Mouse (Mus musculus): ENCODE results near the gene Pik3cb. TPM values are rescaled to one million over a fixed set of nuclear protein-coding genes. Genes with fewer than 3 reads are reported as not detected.

Pik3cb gene
- polyA plus RNA-seq, 1 experiment from 2014 or later, result 0.51 TPM

- Histone ChIP-seq H3K27ac (replicated peaks; ENCODE audit: low read depth, low read length) (no peak overlapping the region), H3K27me3 (ENCODE audit: control insufficient read depth, insufficient read depth, low read length) (no peaks in the 10 kb centered on the region), H3K9ac (ENCODE audit: low read length) (no peak overlapping the region), H3K4me2 (ENCODE audit: low read depth, severe bottlenecking) (no peak overlapping the region), H3K4me1 (ENCODE audit: control insufficient read depth, insufficient read depth, low read length) (no peaks in the 10 kb centered on the region), H3K36me3 (ENCODE audit: control insufficient read depth, insufficient read depth, low read length) (no peaks in the 10 kb centered on the region), H3K9me3 (ENCODE audit: control insufficient read depth, low read length) (no peaks in the 10 kb centered on the region), H3K4me3 (ENCODE audit: low read depth, low read length) (no peak overlapping the region)
- no peak for ATAC-seq (ENCODE audit: insufficient number of reproducible peaks, low FRiP score, low TSS enrichment, low read depth)
- WGBS, result 88% methylated on average over 4 of the region's 4 CpGs
- DNase-seq (ENCODE audit: low spot score), result no peak
Measured at GRCm38 (mm10) chr9:99021751-99022150, 118.7 kb downstream of the Pik3cb start.

GRCm38 (mm10) chr9:99021166-99021565, 119.3 kb downstream of the Pik3cb start:
- Histone ChIP-seq H3K4me3 (ENCODE audit: low read depth, low read length) (no peak overlapping the region), H3K4me2 (ENCODE audit: low read depth, severe bottlenecking) (no peak overlapping the region), H3K9ac (ENCODE audit: low read length) (no peak overlapping the region), H3K27ac (replicated peaks; ENCODE audit: low read depth, low read length) (no peak overlapping the region), H3K27me3 (ENCODE audit: control insufficient read depth, insufficient read depth, low read length) (no peaks in the 10 kb centered on the region), H3K36me3 (ENCODE audit: control insufficient read depth, insufficient read depth, low read length) (no peaks in the 10 kb centered on the region), H3K9me3 (ENCODE audit: control insufficient read depth, low read length) (no peaks in the 10 kb centered on the region), H3K4me1 (ENCODE audit: control insufficient read depth, insufficient read depth, low read length) (no peaks in the 10 kb centered on the region)
- ATAC-seq (ENCODE audit: insufficient number of reproducible peaks, low FRiP score, low TSS enrichment, low read depth), result no peak
- WGBS, result 55% methylated on average over 5 of the region's 5 CpGs
- no peak for DNase-seq (ENCODE audit: low spot score)

GRCm38 (mm10) chr9:99017679-99018078, 122.7 kb downstream of the Pik3cb start:
- no peaks in the 10 kb centered on the region for H3K9me3 ChIP-seq (ENCODE audit: control insufficient read depth, low read length)
- no peaks in the 10 kb centered on the region for H3K27me3 ChIP-seq (ENCODE audit: control insufficient read depth, insufficient read depth, low read length)
- no peaks in the 10 kb centered on the region for H3K4me1 ChIP-seq (ENCODE audit: control insufficient read depth, insufficient read depth, low read length)
- H3K4me3 ChIP-seq (ENCODE audit: low read depth, low read length), result no peak overlapping the region
- no peak overlapping the region for H3K27ac ChIP-seq (replicated peaks; ENCODE audit: low read depth, low read length)
- H3K4me2 ChIP-seq (ENCODE audit: low read depth, severe bottlenecking), result no peak overlapping the region
- 83% methylated on average over 6 of the region's 6 CpGs for WGBS
- ATAC-seq (ENCODE audit: insufficient number of reproducible peaks, low FRiP score, low TSS enrichment, low read depth) (no peak), DNase-seq (ENCODE audit: low spot score) (no peak)
- H3K9ac ChIP-seq (ENCODE audit: low read length), result no peak overlapping the region
- H3K36me3 ChIP-seq (ENCODE audit: control insufficient read depth, insufficient read depth, low read length), result no peaks in the 10 kb centered on the region

GRCm38 (mm10) chr9:99016759-99017158, 123.7 kb downstream of the Pik3cb start:
- H3K9me3 ChIP-seq (ENCODE audit: control insufficient read depth, low read length), result no peaks in the 10 kb centered on the region
- ATAC-seq (ENCODE audit: insufficient number of reproducible peaks, low FRiP score, low TSS enrichment, low read depth) (no peak), DNase-seq (ENCODE audit: low spot score) (no peak)
- no peak overlapping the region for H3K27ac ChIP-seq (replicated peaks; ENCODE audit: low read depth, low read length)
- H3K4me2 ChIP-seq (ENCODE audit: low read depth, severe bottlenecking), result no peak overlapping the region
- no peaks in the 10 kb centered on the region for H3K36me3 ChIP-seq (ENCODE audit: control insufficient read depth, insufficient read depth, low read length)
- 76% methylated on average over 3 of the region's 3 CpGs for WGBS
- peaks cover 3% of the 10 kb centered on the region; the same call in 1 of the 2 replicates for H3K4me1 ChIP-seq (ENCODE audit: control insufficient read depth, insufficient read depth, low read length)
- H3K27me3 ChIP-seq (ENCODE audit: control insufficient read depth, insufficient read depth, low read length), result no peaks in the 10 kb centered on the region
- no peak overlapping the region for H3K4me3 ChIP-seq (ENCODE audit: low read depth, low read length)
- no peak overlapping the region for H3K9ac ChIP-seq (ENCODE audit: low read length)

GRCm38 (mm10) chr9:99016301-99016700, 124.1 kb downstream of the Pik3cb start:
- Histone ChIP-seq H3K27me3 (ENCODE audit: control insufficient read depth, insufficient read depth, low read length) (no peaks in the 10 kb centered on the region), H3K27ac (replicated peaks; ENCODE audit: low read depth, low read length) (no peak overlapping the region), H3K4me3 (ENCODE audit: low read depth, low read length) (no peak overlapping the region), H3K4me1 (ENCODE audit: control insufficient read depth, insufficient read depth, low read length) (peaks cover 3% of the 10 kb centered on the region; the same call in 1 of the 2 replicates), H3K9ac (ENCODE audit: low read length) (no peak overlapping the region), H3K36me3 (ENCODE audit: control insufficient read depth, insufficient read depth, low read length) (no peaks in the 10 kb centered on the region), H3K4me2 (ENCODE audit: low read depth, severe bottlenecking) (no peak overlapping the region), H3K9me3 (ENCODE audit: control insufficient read depth, low read length) (no peaks in the 10 kb centered on the region)
- WGBS, result 75% methylated on average over 3 of the region's 3 CpGs
- DNase-seq (ENCODE audit: low spot score) (no peak), ATAC-seq (ENCODE audit: insufficient number of reproducible peaks, low FRiP score, low TSS enrichment, low read depth) (no peak)

GRCm38 (mm10) chr9:99009898-99010199, 130.6 kb downstream of the Pik3cb start:
- no peaks in the 10 kb centered on the region for H3K27me3 ChIP-seq (ENCODE audit: control insufficient read depth, insufficient read depth, low read length)
- no peak overlapping the region for H3K9ac ChIP-seq (ENCODE audit: low read length)
- H3K4me1 ChIP-seq (ENCODE audit: control insufficient read depth, insufficient read depth, low read length), result peaks cover 3% of the 10 kb centered on the region; the same call in 1 of the 2 replicates
- ATAC-seq (ENCODE audit: insufficient number of reproducible peaks, low FRiP score, low TSS enrichment, low read depth) (no peak), DNase-seq (ENCODE audit: low spot score) (no peak)
- no peaks in the 10 kb centered on the region for H3K9me3 ChIP-seq (ENCODE audit: control insufficient read depth, low read length)
- no peak overlapping the region for H3K4me3 ChIP-seq (ENCODE audit: low read depth, low read length)
- WGBS, result 86% methylated on average over 3 of the region's 3 CpGs
- H3K4me2 ChIP-seq (ENCODE audit: low read depth, severe bottlenecking), result no peak overlapping the region
- H3K36me3 ChIP-seq (ENCODE audit: control insufficient read depth, insufficient read depth, low read length), result no peaks in the 10 kb centered on the region
- no peak overlapping the region for H3K27ac ChIP-seq (replicated peaks; ENCODE audit: low read depth, low read length)

GRCm38 (mm10) chr9:99009069-99009897, 131.1 kb downstream of the Pik3cb start:
- Histone ChIP-seq H3K4me2 (ENCODE audit: low read depth, severe bottlenecking) (no peak overlapping the region), H3K27ac (replicated peaks; ENCODE audit: low read depth, low read length) (no peak overlapping the region), H3K36me3 (ENCODE audit: control insufficient read depth, insufficient read depth, low read length) (no peaks in the 10 kb centered on the region), H3K4me3 (ENCODE audit: low read depth, low read length) (no peak overlapping the region), H3K27me3 (ENCODE audit: control insufficient read depth, insufficient read depth, low read length) (no peaks in the 10 kb centered on the region), H3K4me1 (ENCODE audit: control insufficient read depth, insufficient read depth, low read length) (peaks cover 3% of the 10 kb centered on the region; the same call in 1 of the 2 replicates), H3K9me3 (ENCODE audit: control insufficient read depth, low read length) (no peaks in the 10 kb centered on the region), H3K9ac (ENCODE audit: low read length) (no peak overlapping the region)
- ATAC-seq (ENCODE audit: insufficient number of reproducible peaks, low FRiP score, low TSS enrichment, low read depth) (no peak), DNase-seq (ENCODE audit: low spot score) (no peak)
- 82% methylated on average over 12 of the region's 12 CpGs for WGBS

GRCm38 (mm10) chr9:99001326-99001725, 139.1 kb downstream of the Pik3cb start:
- no peak overlapping the region for H3K4me2 ChIP-seq (ENCODE audit: low read depth, severe bottlenecking)
- WGBS, result 95% methylated on average over 6 of the region's 6 CpGs
- ATAC-seq (ENCODE audit: insufficient number of reproducible peaks, low FRiP score, low TSS enrichment, low read depth) (no peak), DNase-seq (ENCODE audit: low spot score) (no peak)
- no peaks in the 10 kb centered on the region for H3K4me1 ChIP-seq (ENCODE audit: control insufficient read depth, insufficient read depth, low read length)
- no peaks in the 10 kb centered on the region for H3K9me3 ChIP-seq (ENCODE audit: control insufficient read depth, low read length)
- no peak overlapping the region for H3K4me3 ChIP-seq (ENCODE audit: low read depth, low read length)
- H3K9ac ChIP-seq (ENCODE audit: low read length), result no peak overlapping the region
- H3K27ac ChIP-seq (replicated peaks; ENCODE audit: low read depth, low read length), result no peak overlapping the region
- peaks cover 2% of the 10 kb centered on the region; the same call in 1 of the 2 replicates for H3K36me3 ChIP-seq (ENCODE audit: control insufficient read depth, insufficient read depth, low read length)
- no peaks in the 10 kb centered on the region for H3K27me3 ChIP-seq (ENCODE audit: control insufficient read depth, insufficient read depth, low read length)

Measured in limb, embryonic 11.5 days (tissue).